Mouse (Mus musculus) midbrain, embryonic 13.5 days (tissue): Measurements from ENCODE around the gene Gm26661. TPM values are rescaled to one million over a fixed set of nuclear protein-coding genes. Genes with fewer than 3 reads are reported as not detected.

Source experiments
- ATAC-seq: fragments of 200-750 bp; cut with Nextera tagmentation; 2 replicates; pipeline ENCODE4 v1.8.0; 2017; ENCODE audit warnings: mild to moderate bottlenecking, moderate TSS enrichment, moderate library complexity
- H3K27ac ChIP-seq: fragments of 300-500 bp; sonication (generic); 2 replicates; pipeline ENCODE4 v1.5.1; 2015; ENCODE audit warnings: inconsistent platforms, mild to moderate bottlenecking, moderate library complexity
- H3K27me3 ChIP-seq: fragments of 300-500 bp; sonication (generic); 2 replicates; pipeline ENCODE4 v1.6.1; 2015; ENCODE audit warnings: mild to moderate bottlenecking, inconsistent platforms
- H3K36me3 ChIP-seq: fragments of 300-500 bp; sonication (generic); 2 replicates; pipeline ENCODE4 v1.6.1; 2015; ENCODE audit warnings: mild to moderate bottlenecking, inconsistent platforms
- H3K4me1 ChIP-seq: fragments of 300-500 bp; sonication (generic); replicated peaks from 2 replicates; pipeline ENCODE4 v1.6.1; 2015; ENCODE audit warnings: inconsistent platforms
- H3K4me2 ChIP-seq: fragments of 300-500 bp; sonication (generic); replicated peaks from 2 replicates; pipeline ENCODE4 v1.6.1; 2015; ENCODE audit warnings: moderate library complexity, mild to moderate bottlenecking, inconsistent platforms
- H3K4me3 ChIP-seq: fragments of 300-500 bp; sonication (generic); replicated peaks from 2 replicates; pipeline ENCODE4 v1.5.1; 2015; ENCODE audit warnings: mild to moderate bottlenecking, inconsistent platforms
- H3K9ac ChIP-seq: fragments of 300-500 bp; sonication (generic); replicated peaks from 2 replicates; pipeline ENCODE4 v1.6.1; 2015; ENCODE audit warnings: mild to moderate bottlenecking, inconsistent platforms
- H3K9me3 ChIP-seq: fragments of 300-500 bp; sonication (generic); 2 replicates; pipeline ENCODE4 v1.6.1; 2016; ENCODE audit warnings: mild to moderate bottlenecking, inconsistent platforms
- WGBS: fragments of 180-500 bp; shearing (Covaris S2); methylation state at CpG from one replicate; pipeline ENCODE4 v1.1.7; 2015; 5-methylcytosine and 5-hydroxymethylcytosine counted together
- polyA plus RNA-seq: library from polyadenylated mRNA; unstranded; fragments of >200 nt; fragmentation: Nextera tagmentation; extraction: Ambion mirVana; gene quantifications from 2 replicates; pipeline ENCODE4 v1.2.1, GENCODE M21; 2015

Gene Gm26661
- polyA plus RNA-seq = not detected in 2 replicates

DNA sequence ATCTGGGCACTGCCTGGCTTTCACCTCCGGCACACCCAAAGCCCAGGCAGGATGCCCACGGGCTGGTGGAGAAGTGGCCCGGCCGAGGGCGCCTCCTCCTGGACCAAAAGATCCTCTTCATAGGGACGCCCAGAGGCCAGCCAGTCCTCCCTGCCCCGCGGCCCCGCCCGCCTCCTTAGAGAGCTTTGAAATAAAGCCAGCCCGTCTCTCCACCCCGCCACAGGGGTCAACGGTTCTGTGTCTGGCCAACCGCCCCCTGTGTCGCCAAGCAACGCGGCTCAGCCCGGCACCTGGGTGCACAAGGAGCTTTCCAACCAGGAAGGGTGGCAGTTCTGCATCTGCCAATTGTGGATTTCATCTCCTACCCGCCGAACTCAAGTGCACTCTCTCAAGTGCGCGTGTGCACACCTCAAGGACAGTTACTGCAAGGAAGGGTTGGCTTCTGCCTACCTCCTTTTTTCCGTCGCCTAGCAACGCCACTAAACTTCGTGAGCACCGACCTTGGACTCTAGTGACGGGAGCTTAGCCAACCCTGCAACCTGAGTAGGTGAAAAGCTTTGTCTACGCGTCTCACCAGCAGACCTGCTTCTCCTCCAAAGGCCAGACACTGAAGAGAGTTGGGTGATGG, at the start of gene Gm26661:
Gm26661 (plus strand) TSS at position 56 of the 628 bp plus-strand sequence.
- Histone ChIP-seq H3K4me1 (peaks cover 10% of the 10 kb centered on the region), H3K4me2 (peak within 1 kb of the TSS; percentile 79), H3K4me3 (peak within 1 kb of the TSS; percentile 46), H3K9me3 (no peaks in the 10 kb centered on the region), H3K27me3 (no peaks in the 10 kb centered on the region), H3K9ac (peak within 1 kb of the TSS; percentile 61), H3K27ac (no peak within 1 kb of the TSS), H3K36me3 (no peaks in the 10 kb centered on the region)
- 2% methylated on average over 30 of the region's 30 CpGs for WGBS
- peak; percentile 90 for ATAC-seq

DNA sequence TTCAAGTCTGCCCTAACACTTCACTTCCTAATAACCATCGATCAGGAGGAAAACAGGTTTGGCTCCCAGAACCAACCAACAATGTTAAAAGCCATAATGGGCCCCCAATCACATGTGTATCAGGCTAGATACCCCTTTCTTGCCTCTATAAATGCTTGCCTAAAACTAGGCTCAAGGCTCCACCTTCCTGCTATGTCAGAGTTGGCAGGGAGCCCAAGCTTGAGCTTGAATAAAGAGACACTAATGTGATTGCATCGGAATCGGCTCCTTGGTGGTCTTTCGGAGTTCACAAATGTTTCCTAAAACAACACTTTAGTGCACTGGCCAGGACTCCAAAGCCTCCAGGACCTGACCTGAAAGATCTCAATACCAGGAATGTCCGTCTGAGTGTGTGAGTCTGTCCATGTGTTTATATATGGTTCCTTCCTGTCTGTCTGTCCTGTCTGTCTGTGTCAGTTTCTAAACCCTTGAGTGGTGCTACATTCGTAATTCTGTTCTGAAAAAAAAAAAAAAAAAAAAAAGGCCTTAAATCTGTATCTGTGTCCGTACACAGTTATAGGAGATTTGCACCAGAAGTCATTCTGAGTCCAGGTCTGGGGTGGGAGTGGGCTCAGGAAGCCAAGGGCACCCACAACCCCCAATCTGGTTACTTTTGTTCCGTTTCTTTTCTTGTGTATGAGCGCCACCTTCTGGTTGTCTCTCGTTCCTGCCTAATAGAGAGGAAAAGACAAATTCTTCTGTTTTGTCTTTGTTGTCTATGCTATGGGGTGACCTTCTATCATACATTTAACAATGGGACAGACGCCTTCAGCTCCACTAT, 42.2 kb upstream of the Gm26661 start:
- H3K4me3 ChIP-seq = peak overlapping the region; percentile 18; the same call in 1 of the 2 replicates
- H3K36me3 ChIP-seq = no peaks in the 10 kb centered on the region
- H3K27me3 ChIP-seq = no peaks in the 10 kb centered on the region
- H3K9ac ChIP-seq = peak overlapping the region; percentile 51; the same call in 1 of the 2 replicates
- H3K9me3 ChIP-seq = no peaks in the 10 kb centered on the region
- peak; percentile 94 for ATAC-seq
- peaks cover 4% of the 10 kb centered on the region; the same call in 1 of the 2 replicates for H3K4me1 ChIP-seq
- H3K4me2 ChIP-seq = peak overlapping the region; percentile 44
- H3K27ac ChIP-seq = peak overlapping the region; percentile 74
- 32% methylated on average over 11 of the region's 11 CpGs for WGBS

DNA sequence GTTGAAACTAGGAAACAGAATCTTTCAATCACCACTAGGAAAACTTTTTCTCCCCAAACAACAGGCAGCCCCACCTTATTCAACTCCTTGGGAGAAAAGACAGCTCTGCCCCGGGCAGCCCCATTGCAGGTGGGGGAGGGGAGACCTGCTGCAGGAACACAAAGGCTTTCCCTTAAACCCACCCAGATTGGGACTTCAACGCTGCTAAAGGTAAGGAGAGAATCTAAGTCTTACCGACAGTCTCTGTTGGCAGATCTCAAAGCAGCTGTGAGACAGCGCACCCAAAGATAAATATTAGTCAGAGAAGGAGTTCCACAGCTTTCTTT, 41.7 kb upstream of the Gm26661 start:
- Histone ChIP-seq H3K36me3 (no peaks in the 10 kb centered on the region), H3K4me1 (peaks cover 4% of the 10 kb centered on the region; the same call in 1 of the 2 replicates), H3K27ac (peak overlapping the region; percentile 74), H3K9me3 (no peaks in the 10 kb centered on the region), H3K27me3 (no peaks in the 10 kb centered on the region), H3K4me3 (peak overlapping the region; percentile 18; the same call in 1 of the 2 replicates), H3K9ac (peak overlapping the region; percentile 51; the same call in 1 of the 2 replicates), H3K4me2 (peak overlapping the region; percentile 44)
- 10% methylated on average over 4 of the region's 4 CpGs for WGBS
- peak; percentile 95 for ATAC-seq

DNA sequence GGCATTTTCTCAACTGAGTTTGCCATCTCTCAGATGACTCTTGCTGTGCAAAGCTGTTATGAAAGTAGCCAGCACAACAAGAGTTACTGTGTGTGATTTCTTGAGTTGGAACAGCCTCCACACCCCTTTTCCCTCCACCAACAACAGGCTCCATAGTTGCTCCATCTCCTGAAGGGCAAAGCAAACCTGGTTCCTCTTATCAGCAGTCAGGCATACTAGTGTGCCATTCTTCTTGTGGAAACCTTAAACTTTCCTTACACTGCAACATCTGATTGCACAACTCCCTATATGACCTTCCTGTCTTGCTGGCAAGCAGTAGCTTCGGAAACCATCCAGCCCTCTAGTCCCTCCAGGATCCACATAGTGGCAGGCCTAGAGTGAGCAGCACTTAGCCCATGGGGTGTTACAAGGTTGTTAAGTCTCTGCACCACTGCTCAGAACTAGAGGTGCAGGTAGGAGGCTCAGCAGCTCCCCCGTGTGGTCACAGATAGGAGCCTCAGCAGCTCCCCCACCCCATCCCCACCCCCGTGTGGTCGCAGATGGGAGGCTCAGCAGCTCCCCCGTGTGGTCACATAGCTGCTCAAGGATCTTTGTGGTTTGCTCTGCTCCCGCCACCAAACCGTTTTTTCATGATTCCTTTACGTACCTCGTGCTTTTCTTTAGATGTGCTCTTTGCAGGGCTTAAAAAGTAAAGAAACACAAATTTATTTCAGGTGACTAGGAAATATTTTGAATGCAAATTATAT, 25.6 kb upstream of the Gm26661 start:
- ATAC-seq = peak; percentile 95
- Histone ChIP-seq H3K27ac (no peak overlapping the region), H3K9me3 (no peaks in the 10 kb centered on the region), H3K4me2 (no peak overlapping the region), H3K27me3 (no peaks in the 10 kb centered on the region), H3K4me3 (no peak overlapping the region), H3K9ac (no peak overlapping the region), H3K36me3 (no peaks in the 10 kb centered on the region), H3K4me1 (no peaks in the 10 kb centered on the region)
- WGBS = 18% methylated on average over 9 of the region's 9 CpGs

DNA sequence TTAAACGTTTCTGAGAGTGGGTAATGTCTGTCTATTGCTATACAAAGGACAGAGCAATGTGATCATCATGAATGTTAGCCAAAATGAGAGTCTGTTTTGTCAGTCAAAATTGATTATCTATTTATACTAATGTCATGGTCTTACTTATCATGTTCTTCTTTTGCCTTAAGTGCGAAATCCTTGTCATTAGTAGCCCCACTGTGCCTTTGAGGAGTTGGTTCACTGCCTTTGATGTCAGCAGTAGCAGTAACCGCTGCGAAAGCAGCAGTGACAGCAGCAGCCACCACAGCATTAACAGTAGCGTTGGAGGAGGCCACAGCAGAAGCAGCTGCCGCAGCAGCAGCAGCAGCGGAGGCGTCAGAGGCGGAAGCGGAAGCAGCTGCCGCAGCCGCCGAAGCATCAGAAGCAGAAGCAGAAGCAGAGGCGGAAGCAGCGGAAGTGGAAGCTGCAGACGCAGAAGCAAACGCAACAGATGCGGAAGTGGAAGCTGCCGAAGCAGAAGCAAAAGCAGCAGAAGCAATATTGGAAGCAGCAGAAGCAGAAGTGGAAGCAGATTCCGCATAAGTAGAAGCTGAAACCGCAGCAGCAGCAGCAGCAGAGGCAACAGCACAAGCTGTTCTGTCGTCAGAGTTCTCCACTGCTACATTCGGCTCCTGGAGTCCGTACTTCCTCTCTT, 17.5 kb upstream of the Gm26661 start:
- WGBS = 45% methylated on average over 23 of the region's 24 CpGs
- peak overlapping the region; percentile 65; the same call in 1 of the 2 replicates for H3K27ac ChIP-seq
- H3K4me1 ChIP-seq = peaks cover 3% of the 10 kb centered on the region
- peak overlapping the region; percentile 49 for H3K9ac ChIP-seq
- no peaks in the 10 kb centered on the region for H3K27me3 ChIP-seq
- ATAC-seq = peak; percentile 91
- H3K4me3 ChIP-seq = peak overlapping the region; percentile 47
- H3K4me2 ChIP-seq = peak overlapping the region; percentile 52
- H3K9me3 ChIP-seq = no peaks in the 10 kb centered on the region
- H3K36me3 ChIP-seq = no peaks in the 10 kb centered on the region

DNA sequence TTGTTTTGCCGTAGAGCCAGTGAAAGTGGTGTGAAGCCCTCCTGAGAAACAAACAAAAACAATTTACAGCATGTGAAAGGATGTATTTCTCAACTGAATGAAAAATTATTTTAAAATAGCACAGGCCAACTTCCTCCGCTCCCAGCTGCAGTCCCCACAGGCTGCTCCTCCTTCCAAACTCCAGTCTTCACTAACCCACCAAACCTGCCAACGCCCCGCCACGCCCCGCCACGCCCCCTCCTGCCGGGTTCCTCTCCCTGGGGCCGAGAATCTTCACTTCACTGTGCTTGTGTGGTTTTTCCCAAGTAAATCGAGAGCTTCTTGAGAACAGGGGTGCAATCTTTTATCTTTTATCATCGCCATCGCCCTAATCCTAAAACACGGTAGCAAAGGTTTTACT, 5.3 kb upstream of the Gm26661 start:
- Histone ChIP-seq H3K4me3 (no peak overlapping the region), H3K4me2 (no peak overlapping the region), H3K27ac (no peak overlapping the region), H3K4me1 (no peaks in the 10 kb centered on the region), H3K27me3 (no peaks in the 10 kb centered on the region), H3K9ac (no peak overlapping the region), H3K9me3 (no peaks in the 10 kb centered on the region), H3K36me3 (no peaks in the 10 kb centered on the region)
- ATAC-seq = no peak
- WGBS = 57% methylated on average over 13 of the region's 13 CpGs

DNA sequence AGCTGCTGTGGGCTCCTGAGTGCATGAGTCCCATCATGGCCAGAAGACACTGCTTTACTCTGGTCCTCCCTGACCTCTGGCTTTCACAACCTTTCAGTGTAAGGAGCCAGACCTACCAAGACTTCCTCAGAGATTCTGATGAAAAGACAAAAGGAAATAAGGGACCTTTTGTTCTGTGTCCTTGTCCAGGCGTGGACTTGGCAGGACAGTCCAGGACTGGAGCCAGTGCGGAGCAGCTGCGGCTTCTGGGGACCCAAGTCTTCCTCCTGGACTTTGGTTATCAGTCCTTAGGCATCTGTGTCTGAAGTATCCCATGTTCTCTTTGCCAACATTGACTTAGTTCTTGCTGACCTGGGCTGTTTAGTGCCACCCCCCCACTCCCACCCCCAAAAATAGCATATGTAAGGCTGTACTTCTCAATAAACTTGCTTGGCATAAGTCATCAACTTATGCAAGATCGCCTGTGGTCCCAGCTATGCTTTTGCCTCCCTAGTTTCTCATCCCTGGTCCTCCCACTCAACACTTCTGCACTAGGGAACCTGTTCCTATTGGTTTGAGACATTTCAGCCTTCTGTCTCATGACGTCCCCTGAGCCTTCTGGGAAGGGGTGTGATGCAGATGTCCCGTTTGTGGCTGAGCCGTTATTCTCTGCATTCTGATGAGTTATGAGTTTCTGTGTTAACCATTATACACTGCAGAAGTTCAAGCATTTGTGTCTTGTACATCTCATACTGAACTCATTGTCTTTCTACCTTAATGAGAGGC, 1.9 kb upstream of the Gm26661 start:
- WGBS = 88% methylated on average over 7 of the region's 7 CpGs
- Histone ChIP-seq H3K27ac (no peak overlapping the region), H3K4me1 (peaks cover 10% of the 10 kb centered on the region), H3K9ac (no peak overlapping the region), H3K4me2 (no peak overlapping the region), H3K9me3 (no peaks in the 10 kb centered on the region), H3K36me3 (no peaks in the 10 kb centered on the region), H3K4me3 (no peak overlapping the region), H3K27me3 (no peaks in the 10 kb centered on the region)
- no peak for ATAC-seq

DNA sequence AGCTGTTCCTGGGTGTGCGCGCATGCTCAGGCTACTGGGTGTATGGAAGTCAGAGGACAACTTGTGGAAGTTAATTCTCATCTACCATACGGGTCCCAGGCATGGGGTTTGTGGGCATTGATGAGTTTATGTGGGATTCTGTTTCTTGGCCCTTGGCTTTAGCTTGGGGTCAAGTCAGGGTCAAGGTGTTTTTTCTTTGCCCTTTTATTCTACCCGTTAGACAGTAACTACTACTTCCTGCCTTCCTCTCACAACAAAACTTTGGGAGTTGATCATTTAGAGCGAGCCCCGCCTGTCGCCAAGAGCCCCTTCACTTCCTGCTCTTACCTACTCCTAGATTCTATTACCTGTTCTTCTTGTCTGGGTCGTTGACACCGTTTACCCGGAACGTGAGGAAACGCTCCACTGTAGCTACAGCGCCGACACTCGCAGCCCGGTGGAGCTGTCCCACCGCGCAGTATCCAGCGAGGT, 291 bp upstream of the Gm26661 start:
- Histone ChIP-seq H3K4me1 (peaks cover 10% of the 10 kb centered on the region), H3K27me3 (no peaks in the 10 kb centered on the region), H3K9me3 (no peaks in the 10 kb centered on the region), H3K9ac (peak overlapping the region; percentile 61), H3K4me2 (peak overlapping the region; percentile 79), H3K36me3 (no peaks in the 10 kb centered on the region), H3K4me3 (peak overlapping the region; percentile 46), H3K27ac (no peak overlapping the region)
- 17% methylated on average over 19 of the region's 19 CpGs for WGBS
- ATAC-seq = peak; percentile 55

DNA sequence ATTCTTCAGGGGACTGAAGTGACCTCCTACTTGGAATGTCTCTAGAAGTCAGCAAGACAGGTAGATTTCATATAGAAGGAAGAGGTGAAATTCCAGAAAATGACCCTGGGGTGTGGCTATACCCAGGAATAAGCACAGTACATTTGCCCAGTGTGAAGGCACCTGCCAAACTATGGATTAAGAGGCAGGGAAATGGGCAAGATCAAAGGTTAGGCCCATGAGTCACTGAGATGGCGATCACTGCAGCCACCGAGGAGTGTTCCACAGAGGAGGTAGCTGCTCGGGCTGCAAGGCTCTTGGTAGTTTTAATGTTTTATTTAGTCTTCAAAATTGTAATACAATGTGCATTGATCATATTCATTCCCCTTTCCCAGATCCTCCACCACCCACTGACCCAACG, 4.6 kb downstream of the Gm26661 start:
- peaks cover 10% of the 10 kb centered on the region for H3K4me1 ChIP-seq
- H3K9me3 ChIP-seq = peaks cover 2% of the 10 kb centered on the region; the same call in 1 of the 2 replicates
- H3K4me3 ChIP-seq = no peak overlapping the region
- no peak overlapping the region for H3K27ac ChIP-seq
- H3K36me3 ChIP-seq = no peaks in the 10 kb centered on the region
- ATAC-seq = no peak
- H3K9ac ChIP-seq = no peak overlapping the region
- 88% methylated on average over 4 of the region's 4 CpGs for WGBS
- H3K27me3 ChIP-seq = no peaks in the 10 kb centered on the region
- no peak overlapping the region for H3K4me2 ChIP-seq

DNA sequence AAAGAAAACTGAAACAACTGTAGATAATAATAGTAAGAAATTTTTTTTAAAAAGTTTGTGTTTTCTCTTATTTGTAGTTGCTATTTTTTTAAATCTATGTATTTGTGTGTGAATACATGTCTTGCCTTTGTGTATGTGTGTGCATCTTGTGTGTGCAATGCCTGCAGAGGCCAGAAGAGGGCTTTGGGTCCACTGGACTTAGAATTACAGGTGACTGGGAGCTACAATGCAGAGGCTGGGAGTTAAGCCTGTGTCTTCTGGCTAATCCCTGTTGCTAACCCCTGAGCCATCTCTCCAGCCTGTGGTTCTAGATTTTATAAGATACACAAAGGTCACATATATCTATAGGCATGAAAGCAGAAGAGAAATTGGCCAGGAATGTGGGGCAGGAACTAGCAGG, 9.2 kb downstream of the Gm26661 start:
- Histone ChIP-seq H3K4me2 (no peak overlapping the region), H3K36me3 (no peaks in the 10 kb centered on the region), H3K27me3 (no peaks in the 10 kb centered on the region), H3K9me3 (peaks cover 2% of the 10 kb centered on the region; the same call in 1 of the 2 replicates), H3K4me1 (no peaks in the 10 kb centered on the region), H3K27ac (no peak overlapping the region), H3K4me3 (no peak overlapping the region), H3K9ac (no peak overlapping the region)
- no peak for ATAC-seq

DNA sequence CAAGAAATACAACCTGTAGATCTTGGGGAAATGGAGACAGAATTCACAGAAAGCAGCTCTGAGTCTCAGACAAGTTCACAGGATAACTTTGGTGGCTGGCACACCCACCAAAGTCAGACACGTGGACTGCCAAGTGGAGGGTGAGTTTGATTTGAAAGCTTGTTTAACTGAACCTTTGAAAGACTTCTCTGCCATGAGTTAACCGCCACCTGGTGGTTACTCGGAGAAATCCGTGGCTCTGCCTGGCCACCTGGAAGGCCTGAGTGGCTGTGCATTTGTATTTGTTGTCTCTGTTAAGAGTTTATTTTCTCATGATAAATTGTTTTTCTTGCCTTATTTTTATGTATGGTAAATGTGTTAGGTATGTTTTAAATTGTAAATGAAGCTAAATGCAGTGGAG, 10.4 kb downstream of the Gm26661 start:
- H3K9ac ChIP-seq = no peak overlapping the region
- H3K27me3 ChIP-seq = no peaks in the 10 kb centered on the region
- no peak overlapping the region for H3K4me3 ChIP-seq
- H3K4me1 ChIP-seq = no peaks in the 10 kb centered on the region
- H3K4me2 ChIP-seq = no peak overlapping the region
- ATAC-seq = no peak
- 14% methylated on average over 4 of the region's 4 CpGs for WGBS
- H3K9me3 ChIP-seq = peaks cover 2% of the 10 kb centered on the region; the same call in 1 of the 2 replicates
- no peaks in the 10 kb centered on the region for H3K36me3 ChIP-seq
- no peak overlapping the region for H3K27ac ChIP-seq
